Mouse (Mus musculus): ENCODE measurements at regions not wholly inside any gene's neighbourhood (a gene's known extent, or its start where the extent isn't known, plus 50 kb on each side); places are given as distances from the start of the nearest gene placed in this dataset.
"Not testable (repeated sequence)": the region's sequence is repeated elsewhere in the genome, so short reads cannot be mapped to it uniquely, and the experiment has no call there.

GRCm38 (mm10) chr1:177346540-177346939 is 88.5 kb upstream of the Akt3 start:
- Histone ChIP-seq H3K4me1 (peaks cover 3% of the 10 kb centered on the region; the same call in 1 of the 2 replicates), H3K9ac (no peak overlapping the region), H3K27me3 (replicated peaks) (no peaks in the 10 kb centered on the region), H3K27ac (no peak overlapping the region), H3K4me2 (no peak overlapping the region), H3K36me3 (no peaks in the 10 kb centered on the region), H3K9me3 (no peaks in the 10 kb centered on the region), H3K4me3 (replicated peaks) (no peak overlapping the region)
- no peak for ATAC-seq (ENCODE audit: insufficient read depth, low FRiP score, low read depth)
- 53% methylated on average over 6 of the region's 6 CpGs for WGBS

- WGBS: 77% methylated on average over 6 of the region's 6 CpGs
Observed at GRCm38 (mm10) chr1:177345540-177345939, 87.5 kb upstream of the Akt3 start.

GRCm38 (mm10) chr1:177343949-177344348 is 85.9 kb upstream of the Akt3 start:
- no peak overlapping the region for H3K9ac ChIP-seq
- WGBS: 81% methylated on average over 4 of the region's 4 CpGs
- no peaks in the 10 kb centered on the region for H3K36me3 ChIP-seq
- H3K27me3 ChIP-seq (replicated peaks): no peaks in the 10 kb centered on the region
- H3K4me3 ChIP-seq (replicated peaks): no peak overlapping the region
- no peak overlapping the region for H3K27ac ChIP-seq
- H3K4me1 ChIP-seq: peaks cover 3% of the 10 kb centered on the region; the same call in 1 of the 2 replicates
- ATAC-seq (ENCODE audit: insufficient read depth, low FRiP score, low read depth): no peak
- H3K4me2 ChIP-seq: no peak overlapping the region
- no peaks in the 10 kb centered on the region for H3K9me3 ChIP-seq

More at GRCm38 (mm10) chr1:177345540-177345939, 87.5 kb upstream of the Akt3 start:
- Histone ChIP-seq H3K9ac (no peak overlapping the region), H3K4me2 (no peak overlapping the region), H3K4me3 (replicated peaks) (no peak overlapping the region), H3K4me1 (peaks cover 3% of the 10 kb centered on the region; the same call in 1 of the 2 replicates), H3K27ac (no peak overlapping the region), H3K9me3 (no peaks in the 10 kb centered on the region), H3K27me3 (replicated peaks) (no peaks in the 10 kb centered on the region), H3K36me3 (no peaks in the 10 kb centered on the region)
- ATAC-seq (ENCODE audit: insufficient read depth, low FRiP score, low read depth): no peak

DNA sequence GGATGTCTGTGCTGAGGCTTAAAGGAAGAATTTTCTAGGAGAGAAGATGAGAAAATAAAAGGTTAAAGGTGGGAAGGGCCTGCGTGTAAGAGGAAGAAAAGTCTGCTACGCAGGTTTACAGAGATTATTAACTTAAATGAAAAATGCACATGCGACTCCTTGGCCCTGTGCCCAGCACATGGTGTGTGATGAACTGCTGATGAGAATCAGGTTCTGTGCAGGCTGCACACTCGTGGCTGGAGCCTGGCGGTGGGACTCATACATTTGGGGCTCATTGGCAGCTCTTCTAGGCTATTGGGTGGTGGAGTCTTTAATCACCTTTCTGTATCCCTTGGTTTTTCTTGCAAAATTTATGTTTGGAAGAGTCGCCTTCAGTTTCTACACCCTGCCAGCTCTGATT is 85.1 kb upstream of the Akt3 start:
- H3K9ac ChIP-seq: no peak overlapping the region
- H3K4me2 ChIP-seq: no peak overlapping the region
- no peak overlapping the region for H3K27ac ChIP-seq
- no peaks in the 10 kb centered on the region for H3K36me3 ChIP-seq
- no peak for ATAC-seq (ENCODE audit: insufficient read depth, low FRiP score, low read depth)
- H3K4me3 ChIP-seq (replicated peaks): no peak overlapping the region
- H3K27me3 ChIP-seq (replicated peaks): no peaks in the 10 kb centered on the region
- WGBS: 13% methylated on average over 6 of the region's 6 CpGs
- no peaks in the 10 kb centered on the region for H3K9me3 ChIP-seq
- peaks cover 3% of the 10 kb centered on the region; the same call in 1 of the 2 replicates for H3K4me1 ChIP-seq

DNA sequence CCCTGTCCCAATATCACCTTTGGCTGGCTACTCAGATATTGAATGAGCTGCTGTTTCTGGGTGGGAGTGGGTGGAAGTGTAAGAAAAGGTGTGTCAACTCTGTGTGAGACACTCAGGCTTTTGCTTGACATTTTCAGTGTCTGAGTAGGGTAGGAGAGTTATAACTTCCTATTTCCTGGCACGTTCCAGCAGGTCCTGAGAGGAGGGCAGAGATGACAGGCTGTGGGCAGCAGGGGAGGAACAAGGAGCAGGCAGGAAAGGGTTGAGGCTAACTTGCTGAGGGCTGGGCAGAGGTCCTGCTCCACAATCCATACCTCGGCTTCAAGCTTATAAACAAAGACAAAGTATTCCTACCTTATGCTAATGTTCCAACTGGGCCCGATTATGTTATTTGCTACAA is 82.2 kb upstream of the Akt3 start:
- Histone ChIP-seq H3K27ac (no peak overlapping the region), H3K4me3 (replicated peaks) (no peak overlapping the region), H3K4me1 (peaks cover 3% of the 10 kb centered on the region; the same call in 1 of the 2 replicates), H3K9ac (no peak overlapping the region), H3K4me2 (no peak overlapping the region), H3K36me3 (no peaks in the 10 kb centered on the region), H3K27me3 (replicated peaks) (no peaks in the 10 kb centered on the region), H3K9me3 (no peaks in the 10 kb centered on the region)
- no peak for ATAC-seq (ENCODE audit: insufficient read depth, low FRiP score, low read depth)
- 53% methylated on average over 3 of the region's 3 CpGs for WGBS

DNA sequence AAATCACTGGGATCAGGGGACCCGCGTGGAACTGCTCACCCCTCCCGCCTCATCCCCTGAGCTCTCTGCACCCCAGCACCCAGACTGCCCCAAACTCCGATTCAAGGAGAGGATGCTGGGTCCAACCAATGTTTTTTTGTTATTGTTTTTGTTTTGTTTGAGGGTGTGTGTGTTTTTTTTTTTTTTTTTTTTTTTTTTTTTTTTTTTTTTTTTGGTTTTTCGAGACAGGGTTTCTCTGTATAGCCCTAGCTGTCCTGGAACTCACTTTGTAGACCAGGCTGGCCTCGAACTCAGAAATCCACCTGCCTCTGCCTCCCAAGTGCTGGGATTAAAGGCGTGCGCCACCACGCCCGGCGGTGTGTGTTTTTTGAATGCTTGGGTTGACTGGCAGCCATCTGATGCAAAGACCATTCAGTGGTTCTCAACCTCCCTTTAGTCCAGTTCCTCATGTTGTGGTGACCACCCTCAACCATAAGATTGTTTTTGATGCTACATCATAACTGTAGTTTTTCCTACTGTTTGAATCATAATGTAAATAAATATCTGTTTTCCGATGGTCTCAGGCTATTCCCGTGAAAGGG is 81.3 kb upstream of the Akt3 start:
- H3K4me2 ChIP-seq: peak overlapping the region; percentile 79
- H3K36me3 ChIP-seq; H3K4me1 ChIP-seq; H3K9me3 ChIP-seq; H3K27ac ChIP-seq; H3K27me3 ChIP-seq (replicated peaks): not testable (repeated sequence)
- H3K4me3 ChIP-seq (replicated peaks): peak overlapping the region; percentile 47
- ATAC-seq (ENCODE audit: insufficient read depth, low FRiP score, low read depth): peak; percentile 35; the same call in 1 of the 2 replicates
- WGBS: 65% methylated on average over 12 of the region's 13 CpGs
- peak overlapping the region; percentile 17; the same call in 1 of the 2 replicates for H3K9ac ChIP-seq

- peaks cover 3% of the 10 kb centered on the region; the same call in 1 of the 2 replicates for H3K4me1 ChIP-seq
- H3K4me2 ChIP-seq: peak overlapping the region; percentile 79
- peak overlapping the region; percentile 47 for H3K4me3 ChIP-seq (replicated peaks)
- peak overlapping the region; percentile 17; the same call in 1 of the 2 replicates for H3K9ac ChIP-seq
- no peak overlapping the region for H3K27ac ChIP-seq
- 4% methylated on average over 32 of the region's 32 CpGs for WGBS
- H3K9me3 ChIP-seq: no peaks in the 10 kb centered on the region
- no peaks in the 10 kb centered on the region for H3K27me3 ChIP-seq (replicated peaks)
- H3K36me3 ChIP-seq: no peaks in the 10 kb centered on the region
- ATAC-seq (ENCODE audit: insufficient read depth, low FRiP score, low read depth): peak; percentile 53; the same call in 1 of the 2 replicates
Observed at GRCm38 (mm10) chr1:177338466-177339206, 80.6 kb upstream of the Akt3 start.

DNA sequence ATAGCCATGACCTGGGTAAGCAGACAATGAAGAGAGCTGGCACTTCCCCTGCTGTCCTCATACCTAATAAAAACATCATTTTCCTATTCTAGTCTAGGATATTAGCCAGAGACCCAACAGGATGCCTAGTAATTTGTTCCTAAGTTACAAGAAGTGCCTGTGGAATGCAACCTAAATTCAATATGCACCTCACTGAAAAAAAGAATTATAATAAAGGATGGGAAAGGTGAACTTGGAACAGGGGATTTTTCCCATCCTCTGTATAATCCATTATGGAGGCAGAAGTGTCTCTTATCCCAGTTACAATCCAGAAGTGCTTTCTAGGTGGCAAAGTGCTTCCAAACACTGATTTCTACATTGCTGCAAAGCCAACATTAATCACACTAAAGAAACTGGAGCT is 79.8 kb upstream of the Akt3 start:
- Histone ChIP-seq H3K4me3 (replicated peaks) (no peak overlapping the region), H3K9ac (no peak overlapping the region), H3K36me3 (no peaks in the 10 kb centered on the region), H3K4me2 (no peak overlapping the region), H3K9me3 (no peaks in the 10 kb centered on the region), H3K4me1 (no peaks in the 10 kb centered on the region), H3K27me3 (replicated peaks) (no peaks in the 10 kb centered on the region), H3K27ac (no peak overlapping the region)
- ATAC-seq (ENCODE audit: insufficient read depth, low FRiP score, low read depth): no peak

- H3K4me2 ChIP-seq: no peak overlapping the region
- no peak for ATAC-seq (ENCODE audit: insufficient read depth, low FRiP score, low read depth)
- H3K9ac ChIP-seq: no peak overlapping the region
- H3K4me3 ChIP-seq (replicated peaks): no peak overlapping the region
- 76% methylated on average over 4 of the region's 4 CpGs for WGBS
- no peak overlapping the region for H3K27ac ChIP-seq
- H3K4me1 ChIP-seq: no peaks in the 10 kb centered on the region
- no peaks in the 10 kb centered on the region for H3K27me3 ChIP-seq (replicated peaks)
- H3K36me3 ChIP-seq: no peaks in the 10 kb centered on the region
- H3K9me3 ChIP-seq: no peaks in the 10 kb centered on the region
Observed at GRCm38 (mm10) chr1:177337141-177337540, 79.1 kb upstream of the Akt3 start.

- H3K36me3 ChIP-seq: no peaks in the 10 kb centered on the region
- H3K27ac ChIP-seq: no peak overlapping the region
- 88% methylated on average over 2 of the region's 2 CpGs for WGBS
- no peak for ATAC-seq (ENCODE audit: insufficient read depth, low FRiP score, low read depth)
- no peak overlapping the region for H3K4me2 ChIP-seq
- no peaks in the 10 kb centered on the region for H3K4me1 ChIP-seq
- no peak overlapping the region for H3K9ac ChIP-seq
- H3K27me3 ChIP-seq (replicated peaks): no peaks in the 10 kb centered on the region
- no peaks in the 10 kb centered on the region for H3K9me3 ChIP-seq
- H3K4me3 ChIP-seq (replicated peaks): no peak overlapping the region
Observed at GRCm38 (mm10) chr1:177336436-177336835, 78.4 kb upstream of the Akt3 start.

DNA sequence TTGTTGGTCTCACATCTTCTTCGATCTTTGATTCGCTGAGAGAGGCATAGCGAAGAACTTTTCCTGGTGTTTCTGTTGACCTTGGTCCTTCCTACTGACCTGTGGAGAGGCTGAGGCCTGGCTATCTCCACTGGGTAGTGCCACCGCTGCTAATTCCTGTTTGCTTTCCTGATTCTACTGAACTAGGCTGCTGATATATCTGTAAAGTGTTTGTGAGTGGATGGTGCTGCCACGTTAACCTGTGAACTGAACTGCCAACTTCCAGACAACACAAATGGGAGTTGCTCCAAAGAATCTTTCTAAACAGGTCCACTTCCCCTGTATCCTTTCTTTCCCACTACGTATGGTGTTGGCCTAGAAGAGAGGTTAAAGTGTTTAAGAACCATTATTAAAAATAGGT is 78.0 kb upstream of the Akt3 start:
- Histone ChIP-seq H3K27ac (no peak overlapping the region), H3K4me2 (no peak overlapping the region), H3K4me1 (no peaks in the 10 kb centered on the region), H3K27me3 (replicated peaks) (no peaks in the 10 kb centered on the region), H3K4me3 (replicated peaks) (no peak overlapping the region), H3K9ac (no peak overlapping the region), H3K36me3 (no peaks in the 10 kb centered on the region), H3K9me3 (no peaks in the 10 kb centered on the region)
- no peak for ATAC-seq (ENCODE audit: insufficient read depth, low FRiP score, low read depth)
- WGBS: 89% methylated on average over 6 of the region's 6 CpGs

- Histone ChIP-seq H3K27me3 (replicated peaks) (no peaks in the 10 kb centered on the region), H3K9me3 (no peaks in the 10 kb centered on the region), H3K4me2 (peak overlapping the region; percentile 97), H3K4me1 (no peaks in the 10 kb centered on the region), H3K36me3 (no peaks in the 10 kb centered on the region), H3K4me3 (replicated peaks) (no peak overlapping the region), H3K27ac (no peak overlapping the region), H3K9ac (no peak overlapping the region)
- WGBS: 68% methylated on average over 4 of the region's 4 CpGs
- ATAC-seq (ENCODE audit: insufficient read depth, low FRiP score, low read depth): no peak
Observed at GRCm38 (mm10) chr1:177323366-177323765, 65.4 kb upstream of the Akt3 start.

Data from stomach, embryonic 15.5 days (tissue).